Mouse (Mus musculus) CD8-positive naive resting alpha-beta T cell, adult 2 months (primary cell): ENCODE data around the gene Spen.
A peak's percentile ranks its signal among the peaks of the same experiment; 100 is the strongest.

Source experiments
- DNase-seq, 2 experiments: peaks; one replicate each; pipeline ENCODE4 v3.0.0; 2022; ENCODE audit warnings: low read depth in 2 of 2, low spot score in 2 of 2

The Spen gene

DNA sequence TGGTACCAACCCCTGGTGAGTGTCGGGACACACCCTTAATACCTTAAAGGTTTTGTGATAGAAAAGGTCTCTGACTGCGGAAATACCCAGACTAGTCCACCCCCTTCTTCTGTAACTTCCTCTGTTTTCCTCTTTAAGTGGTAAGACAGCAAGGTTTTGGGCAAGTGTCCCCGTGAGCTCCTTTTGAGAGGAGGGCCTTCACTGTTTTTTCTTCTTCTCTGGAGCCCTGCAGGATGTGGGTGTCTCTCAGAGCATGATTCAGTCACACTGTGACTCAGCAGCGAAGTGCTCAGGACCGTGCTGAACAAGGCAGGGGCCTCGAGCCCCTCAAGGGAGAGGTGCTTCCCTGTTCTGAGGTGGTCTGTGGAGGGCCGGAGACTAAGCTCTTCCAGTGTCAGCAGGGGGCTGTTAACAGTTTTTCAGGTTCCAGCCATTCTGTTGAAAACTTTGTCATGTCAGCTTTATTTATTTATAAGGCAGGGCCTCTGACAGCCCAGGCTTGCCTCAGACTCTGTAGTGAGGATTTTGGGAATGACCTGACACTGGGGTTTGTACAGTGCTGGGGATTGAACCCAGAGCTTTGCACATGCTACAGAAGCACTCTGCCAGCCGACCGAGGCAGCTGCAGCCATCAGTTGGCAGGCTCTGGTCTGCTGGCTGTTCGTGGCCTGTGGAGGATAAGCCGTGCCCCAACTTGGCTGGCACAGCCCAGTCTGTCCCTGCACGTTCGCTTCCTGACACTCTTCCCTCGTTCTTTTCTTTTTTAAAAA, 83.6 kb downstream of the Spen start:
- peak; percentile 42 to 62 for DNase-seq

DNA sequence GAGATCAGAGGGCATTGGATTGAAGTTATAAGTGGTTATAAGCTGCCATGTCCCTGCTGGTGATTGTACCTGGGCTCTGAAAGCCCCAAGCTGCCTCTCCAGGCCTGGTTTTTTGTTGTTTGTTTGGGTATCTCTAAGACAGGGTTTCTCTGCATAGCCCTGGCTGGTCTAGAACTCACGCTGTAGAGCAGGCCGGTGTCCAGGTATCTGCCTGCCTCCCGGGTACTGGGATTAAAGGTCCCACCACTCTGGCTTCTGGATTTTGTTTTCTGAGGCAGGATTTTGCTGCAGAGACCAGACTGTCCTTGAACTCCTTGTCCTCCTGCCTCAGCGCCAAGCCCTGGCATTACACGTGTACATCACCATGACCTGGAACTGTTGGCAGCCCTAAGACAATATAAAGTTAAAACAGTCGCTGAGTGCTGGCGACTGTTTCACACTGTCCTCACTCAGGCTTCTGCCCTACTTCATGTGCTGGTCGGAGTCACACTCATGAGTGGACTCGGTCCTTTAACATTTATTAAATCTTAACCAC, 86.4 kb downstream of the Spen start:
- no peak for DNase-seq

DNA sequence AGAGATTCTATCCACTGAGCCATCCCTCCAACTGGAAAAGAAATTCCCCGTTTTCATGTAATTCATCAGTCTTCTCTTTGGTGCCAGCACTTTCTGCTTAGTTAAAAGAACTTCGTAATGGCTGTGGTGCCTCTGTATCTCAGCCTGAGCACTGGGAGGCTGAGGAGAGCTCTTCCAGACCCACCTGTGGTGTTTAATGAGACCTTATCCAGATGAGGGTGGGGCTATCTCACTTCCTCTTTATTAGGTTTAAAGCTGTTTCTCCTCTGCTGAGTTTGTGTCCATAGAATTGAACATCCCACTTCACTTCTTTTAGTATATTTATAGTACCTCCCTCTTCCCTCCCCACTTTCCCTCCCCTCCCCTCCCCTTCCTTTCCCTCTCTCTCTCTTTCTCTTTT, 87.1 kb downstream of the Spen start:
- no peak for DNase-seq

DNA sequence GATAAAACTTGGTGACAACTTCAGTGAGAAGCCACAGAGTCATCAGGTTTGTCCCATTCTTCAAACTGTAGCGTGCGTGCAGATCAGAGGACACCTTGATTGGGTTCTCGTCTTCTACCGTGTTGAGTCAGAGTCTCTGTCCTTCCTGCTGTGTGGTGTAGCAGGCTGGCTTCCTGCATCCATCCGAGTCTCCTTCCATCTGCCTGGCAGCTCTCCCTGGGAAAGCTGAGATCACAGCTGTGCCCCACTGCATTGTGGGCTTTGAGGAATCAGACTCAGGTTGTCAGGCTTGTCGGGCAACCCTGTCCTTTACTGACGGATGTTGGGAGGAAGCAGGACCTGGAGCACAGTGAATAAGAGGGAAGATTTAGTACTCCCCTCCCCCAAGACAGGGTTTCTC, 92.2 kb downstream of the Spen start:
- no peak for DNase-seq

DNA sequence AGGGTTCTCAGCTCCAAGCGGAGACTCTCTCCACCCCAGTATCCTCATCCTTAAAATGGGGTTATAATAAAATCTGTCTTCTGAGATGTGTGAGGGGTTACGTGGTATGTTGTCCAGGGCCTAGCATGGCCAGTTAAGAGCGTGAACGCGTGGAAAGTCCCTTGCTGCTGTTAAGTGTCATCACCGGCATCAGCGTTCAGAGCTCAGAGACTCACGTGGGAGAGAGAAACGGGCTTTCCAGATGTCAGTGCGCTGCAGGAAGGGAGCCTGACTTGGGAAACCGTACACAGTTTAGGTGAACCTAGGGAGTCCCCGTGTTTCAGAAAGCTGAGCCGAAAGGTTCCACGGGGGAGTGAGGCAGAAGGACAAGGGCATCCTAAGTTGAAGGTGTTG, 93.1 kb downstream of the Spen start:
- no peak for DNase-seq

DNA sequence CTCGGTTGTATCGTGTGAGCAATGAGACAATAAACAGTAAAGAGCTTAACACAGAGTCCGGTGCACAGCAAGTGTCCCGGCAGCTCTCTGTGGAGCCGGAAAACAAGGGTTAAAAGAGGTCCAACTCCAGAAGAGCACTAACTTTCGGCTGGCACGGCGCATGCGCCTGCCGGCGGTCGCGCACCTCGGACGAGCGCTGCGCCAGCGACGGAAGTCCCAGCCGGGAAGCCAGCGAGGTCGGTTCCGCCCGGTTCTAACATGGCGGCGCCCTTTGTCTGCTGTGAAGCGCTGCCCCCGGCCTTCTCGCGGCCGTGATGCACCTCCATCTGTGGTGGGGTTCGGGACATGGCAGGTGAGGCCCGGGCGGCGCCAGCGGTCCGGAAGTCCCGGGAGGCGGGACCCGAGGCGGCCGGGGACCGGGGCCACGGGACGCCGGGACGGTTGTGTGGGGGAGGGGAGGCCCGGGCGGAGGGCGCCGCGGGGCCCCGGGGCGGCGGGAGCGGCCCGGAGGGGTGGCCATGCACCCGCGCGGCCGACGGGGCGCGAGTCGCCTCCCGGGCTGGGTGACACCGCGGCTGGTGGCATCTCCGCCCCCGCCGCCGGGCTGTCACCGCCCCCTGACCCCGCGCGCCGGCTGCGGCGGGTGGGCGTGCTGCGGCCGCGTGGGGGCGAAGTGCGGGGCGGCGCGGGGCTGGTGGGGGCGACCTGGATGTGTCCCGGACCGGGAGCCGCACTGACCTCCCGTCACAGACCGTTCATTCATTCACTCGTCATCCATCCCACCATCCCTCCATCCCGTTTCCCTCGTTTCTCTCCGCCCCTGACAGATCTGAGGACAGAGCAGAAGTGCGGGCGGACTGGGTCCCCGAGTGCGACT, 93.7 kb downstream of the Spen start, which contains the start of gene Zbtb17:
Gene Zbtb17, plus strand, starts transcription at position 204 of the 877 bp plus-strand sequence.
- DNase-seq = peak; percentile 83 to 86

DNA sequence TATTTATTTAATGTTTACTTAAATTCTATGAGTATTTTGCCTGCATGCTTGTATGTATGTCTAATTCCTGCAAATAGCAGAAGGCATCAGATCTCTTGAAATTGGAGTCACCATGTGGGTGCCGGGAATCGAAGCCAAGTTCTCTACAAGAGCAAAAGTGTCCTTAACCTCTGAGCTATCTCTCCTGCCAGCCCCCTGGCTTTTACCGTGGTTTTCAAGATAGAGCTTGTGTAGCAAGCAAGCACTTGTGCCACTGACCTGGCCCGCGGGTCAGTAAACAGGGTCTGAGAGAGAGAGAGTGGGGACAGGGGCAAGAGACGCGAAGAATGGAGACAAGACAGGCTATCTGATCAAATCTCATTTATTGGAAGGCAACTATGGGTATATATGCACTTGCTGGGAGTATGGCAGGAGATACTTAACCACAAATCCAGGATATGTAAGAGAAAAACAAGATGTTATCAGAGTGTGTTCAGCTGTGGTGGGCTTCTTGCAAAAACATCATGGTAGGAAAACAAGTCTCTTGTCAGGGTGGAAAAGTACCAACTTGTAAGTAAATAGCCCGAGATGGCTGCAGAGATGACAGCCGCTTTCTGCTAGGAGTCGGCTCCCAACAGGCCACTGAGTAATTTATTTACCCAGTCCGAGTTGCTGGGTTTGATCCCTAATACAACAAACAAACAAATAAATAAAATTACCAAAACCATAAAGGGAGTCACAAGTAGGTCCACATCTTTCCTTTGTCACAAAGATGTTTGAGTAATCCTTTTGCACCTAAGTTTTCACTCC, 94.6 kb downstream of the Spen start:
- no peak for DNase-seq

DNA sequence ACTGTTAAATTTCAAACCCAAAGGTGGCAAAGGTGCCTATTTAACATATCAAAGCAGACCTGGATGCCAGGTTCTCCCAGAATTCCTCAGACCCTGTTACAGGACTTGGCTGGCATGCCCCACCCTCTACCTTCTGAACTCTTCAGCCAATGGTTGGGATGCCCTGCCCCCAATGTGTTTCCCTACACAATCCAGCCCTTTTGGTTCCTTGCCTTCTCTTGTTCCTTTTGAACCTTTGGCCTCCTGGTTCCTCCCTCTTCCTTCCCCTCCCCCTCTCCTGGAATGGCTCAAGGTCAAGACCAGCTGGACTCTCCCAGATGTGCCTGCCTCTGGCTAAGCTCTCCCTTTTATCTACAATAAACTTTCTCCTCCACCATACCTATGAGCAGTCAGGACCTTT, 97.5 kb downstream of the Spen start:
- DNase-seq = no peak

DNA sequence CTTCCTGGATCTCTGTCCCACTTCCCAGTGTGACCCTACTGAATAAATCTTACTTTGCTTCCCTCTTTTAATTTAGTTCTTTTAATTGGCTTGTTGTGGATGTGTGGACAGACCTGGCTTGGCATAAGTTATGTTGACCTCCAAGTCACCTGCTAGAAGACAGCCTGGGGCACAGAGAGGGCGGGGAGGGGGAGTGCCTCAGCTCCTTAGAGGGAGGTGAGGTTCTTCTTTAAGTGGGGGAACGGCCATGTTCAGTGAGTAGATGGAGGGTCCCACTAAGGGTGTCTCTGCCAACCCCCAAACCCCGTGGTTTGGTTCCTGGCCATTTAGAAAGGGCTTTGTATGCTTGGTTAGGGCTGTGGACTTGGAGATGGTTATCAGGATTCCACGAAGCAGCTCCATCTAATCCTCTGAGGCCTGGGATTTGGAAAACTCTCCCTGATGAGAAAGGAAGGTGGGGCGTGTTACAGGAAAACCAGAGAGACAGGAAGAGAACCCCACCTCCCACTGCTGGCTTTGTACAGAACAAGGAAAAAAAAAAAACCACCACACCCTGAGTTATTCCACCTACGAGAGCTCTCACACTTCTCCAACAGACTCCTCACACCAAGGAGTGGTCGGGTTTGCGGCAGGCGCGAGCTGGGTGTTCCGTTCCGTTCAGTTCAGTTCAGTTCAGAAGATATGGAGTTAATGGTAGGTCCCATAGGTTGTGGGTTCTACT, 99.2 kb downstream of the Spen start:
- no peak for DNase-seq

DNA sequence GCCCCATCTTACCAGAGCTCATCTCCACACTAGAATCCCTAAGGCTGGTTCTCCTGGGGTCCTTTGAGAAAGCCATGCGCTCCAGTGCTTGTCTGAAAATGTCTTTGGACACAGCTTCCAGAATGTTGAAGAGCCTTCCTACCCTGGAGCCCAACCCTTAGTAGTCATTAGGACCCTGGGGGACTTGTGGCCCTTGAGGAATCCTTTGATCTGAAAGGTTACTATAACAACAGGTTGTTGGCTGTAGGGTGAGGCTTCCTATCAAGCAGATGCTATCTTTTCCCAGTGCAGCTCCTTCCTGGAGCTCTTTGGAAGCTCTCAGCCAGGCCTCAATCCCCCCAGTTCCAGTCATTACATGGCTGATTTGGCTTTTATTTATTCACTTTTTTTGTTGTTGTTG, 102.4 kb downstream of the Spen start, which contains the start of gene Srarp:
Gene Srarp, minus strand, starts transcription at position 132 of the 400 bp plus-strand sequence.
- DNase-seq = no peak

DNA sequence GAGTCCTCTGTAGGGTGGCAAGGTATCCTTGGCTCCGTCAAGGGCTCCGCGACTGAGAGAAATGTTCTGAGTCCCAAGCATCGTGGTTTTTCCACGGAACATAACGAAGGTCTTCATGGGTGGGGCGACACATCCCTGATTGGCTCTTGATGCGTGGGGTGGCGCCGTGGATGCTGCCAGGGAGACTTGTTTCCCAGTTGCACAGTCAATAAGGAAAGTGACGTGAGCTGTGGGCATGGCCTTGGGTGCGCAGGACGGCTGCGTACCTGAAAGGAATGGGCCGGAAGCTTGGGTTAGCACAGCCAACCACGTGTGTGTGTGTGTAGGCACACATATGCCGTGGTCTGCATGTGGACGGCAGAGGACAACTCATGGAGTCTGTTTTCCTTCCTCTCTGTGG, 105.2 kb downstream of the Spen start:
- no peak for DNase-seq

DNA sequence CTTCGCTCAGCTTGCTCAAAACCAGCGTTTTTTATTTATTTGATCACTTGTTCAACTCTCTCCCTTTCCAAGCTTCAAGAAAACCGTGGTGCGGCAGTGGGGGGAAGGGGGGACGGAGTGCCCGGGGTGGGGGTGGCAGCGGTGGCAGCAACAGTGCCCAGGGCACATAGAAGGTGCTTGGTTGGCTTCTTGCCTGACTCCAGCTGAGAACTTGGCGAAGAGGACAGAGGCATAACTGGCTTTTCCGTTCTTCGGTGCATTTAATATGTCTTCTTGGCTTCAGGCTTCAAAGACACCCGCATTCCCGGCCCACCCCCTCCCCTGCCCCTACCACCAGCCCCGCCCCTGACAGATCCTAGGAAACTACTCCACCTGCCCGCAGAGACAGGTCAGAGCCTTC, 105.7 kb downstream of the Spen start:
- no peak for DNase-seq

DNA sequence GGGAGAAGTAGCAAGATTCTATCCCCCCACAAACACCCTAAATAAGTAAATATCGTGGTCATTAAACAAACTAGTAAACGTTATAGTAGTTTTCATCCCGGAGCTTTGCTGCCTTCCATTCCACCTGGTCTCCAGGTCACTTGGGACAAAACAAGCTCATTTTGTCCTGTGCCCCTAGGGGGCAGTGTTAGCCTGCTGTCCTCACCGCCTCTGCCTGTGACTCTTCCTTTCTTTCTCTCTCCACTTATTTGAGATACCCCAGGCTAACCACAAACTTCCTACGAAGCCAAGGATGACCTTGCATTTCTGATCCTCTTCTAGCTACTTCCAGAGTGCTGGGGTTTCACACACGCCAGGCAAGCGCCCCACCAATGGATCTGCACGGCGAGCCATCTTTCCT, 107.4 kb downstream of the Spen start:
- peak; percentile 60 to 69 for DNase-seq

DNA sequence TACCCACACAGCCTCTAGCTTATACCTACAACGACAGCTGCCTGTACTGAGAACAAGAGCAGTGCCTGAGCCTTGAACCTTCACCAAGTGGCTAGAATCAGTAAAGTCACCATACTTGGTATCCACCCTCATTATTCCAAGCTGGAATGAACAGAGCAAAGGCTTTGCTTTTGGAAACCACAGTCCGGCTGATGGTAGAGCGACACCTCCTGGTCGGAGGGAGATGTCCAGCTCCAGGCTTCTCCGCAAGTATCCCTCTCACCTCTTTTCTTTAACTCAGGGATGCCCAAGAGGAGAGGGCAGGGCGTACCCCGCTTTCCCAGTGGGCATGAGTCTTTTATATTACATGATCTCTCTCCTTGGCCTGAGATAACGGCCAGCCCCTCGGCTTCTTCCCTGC, 108.5 kb downstream of the Spen start:
- no peak for DNase-seq

DNA sequence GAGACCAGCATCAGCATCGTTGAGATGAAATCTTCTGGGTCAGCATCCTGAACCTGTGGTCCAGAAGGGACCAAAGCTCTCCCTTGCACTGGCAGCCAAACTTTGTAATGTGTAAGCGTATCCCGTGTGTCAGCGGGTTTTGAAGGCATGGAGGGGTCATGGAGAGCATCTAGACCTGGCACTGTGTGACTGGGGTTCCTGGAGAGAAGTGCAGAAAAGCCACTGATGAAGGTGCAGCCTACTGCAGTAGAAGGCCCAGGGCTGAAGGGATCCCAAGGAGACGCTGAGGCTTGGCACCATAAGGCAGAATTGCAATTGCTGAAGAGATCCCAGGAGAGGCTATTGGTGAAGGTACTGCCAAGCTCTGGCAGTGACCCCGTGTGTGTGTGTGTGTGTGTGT, 109.0 kb downstream of the Spen start:
- no peak for DNase-seq

DNA sequence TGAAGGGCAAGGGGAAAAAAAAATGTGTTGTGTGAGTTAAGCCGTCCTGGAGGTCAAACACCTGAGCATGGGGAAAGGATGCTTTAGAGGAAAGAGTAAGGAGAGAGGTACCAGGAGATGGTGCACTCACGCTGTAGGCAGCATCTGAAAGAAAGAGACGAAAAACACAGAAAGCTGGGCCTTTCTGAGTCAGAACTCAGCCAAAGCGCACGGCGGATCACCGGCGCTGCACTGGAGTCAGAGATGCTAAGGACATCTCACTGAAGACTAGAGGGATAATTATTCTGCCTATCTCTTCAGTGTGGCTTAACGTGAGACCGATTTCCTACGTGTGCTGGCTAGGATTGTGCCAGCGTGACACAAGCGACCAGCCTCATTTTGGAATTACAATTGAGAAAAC, 110.5 kb downstream of the Spen start:
- no peak for DNase-seq

DNA sequence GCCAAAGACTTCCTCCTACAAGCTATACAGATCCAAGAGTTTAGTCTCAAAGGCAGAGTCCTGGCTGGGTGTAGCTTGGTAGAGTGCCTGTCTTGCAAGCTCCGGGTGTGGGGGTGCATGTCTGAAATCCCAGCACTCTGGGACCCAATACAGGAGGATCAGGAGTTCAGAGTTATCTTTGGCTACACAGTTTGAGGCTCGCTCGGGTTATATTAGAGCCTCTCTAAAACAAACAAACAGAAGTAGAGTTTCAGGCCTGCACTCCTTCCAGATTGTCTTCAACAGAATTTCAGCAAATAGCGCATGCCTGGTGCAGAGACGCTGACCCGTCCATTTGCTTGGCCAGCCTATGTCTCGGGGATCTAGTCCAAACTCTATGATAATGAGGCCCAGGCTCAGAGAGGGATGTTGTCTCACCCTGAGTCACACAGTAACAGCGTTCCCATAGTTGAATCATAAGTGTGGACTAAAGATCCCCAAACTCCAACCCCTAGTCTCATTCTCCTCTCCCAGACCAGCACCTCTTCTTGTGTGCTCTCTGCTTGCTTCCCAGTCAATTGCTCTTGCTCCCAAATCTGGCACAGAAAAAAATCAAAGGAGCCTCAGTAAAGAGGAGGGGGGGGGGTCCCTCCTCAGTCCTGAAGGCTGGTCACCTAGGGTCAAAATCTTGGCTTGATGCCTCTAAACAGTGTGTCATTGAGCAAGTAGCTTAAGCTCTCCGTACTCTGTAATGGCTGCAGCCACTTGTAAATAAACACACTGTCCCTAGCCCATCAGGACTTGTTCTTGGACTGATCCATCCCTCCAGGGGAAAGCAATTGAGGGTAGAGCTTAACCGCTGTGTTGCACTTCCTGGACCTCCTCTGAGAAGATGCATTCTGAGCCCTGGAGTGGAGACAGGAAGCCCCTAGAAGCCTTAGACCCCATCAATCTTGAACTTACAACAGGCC, 111.3 kb downstream of the Spen start:
- no peak for DNase-seq

DNA sequence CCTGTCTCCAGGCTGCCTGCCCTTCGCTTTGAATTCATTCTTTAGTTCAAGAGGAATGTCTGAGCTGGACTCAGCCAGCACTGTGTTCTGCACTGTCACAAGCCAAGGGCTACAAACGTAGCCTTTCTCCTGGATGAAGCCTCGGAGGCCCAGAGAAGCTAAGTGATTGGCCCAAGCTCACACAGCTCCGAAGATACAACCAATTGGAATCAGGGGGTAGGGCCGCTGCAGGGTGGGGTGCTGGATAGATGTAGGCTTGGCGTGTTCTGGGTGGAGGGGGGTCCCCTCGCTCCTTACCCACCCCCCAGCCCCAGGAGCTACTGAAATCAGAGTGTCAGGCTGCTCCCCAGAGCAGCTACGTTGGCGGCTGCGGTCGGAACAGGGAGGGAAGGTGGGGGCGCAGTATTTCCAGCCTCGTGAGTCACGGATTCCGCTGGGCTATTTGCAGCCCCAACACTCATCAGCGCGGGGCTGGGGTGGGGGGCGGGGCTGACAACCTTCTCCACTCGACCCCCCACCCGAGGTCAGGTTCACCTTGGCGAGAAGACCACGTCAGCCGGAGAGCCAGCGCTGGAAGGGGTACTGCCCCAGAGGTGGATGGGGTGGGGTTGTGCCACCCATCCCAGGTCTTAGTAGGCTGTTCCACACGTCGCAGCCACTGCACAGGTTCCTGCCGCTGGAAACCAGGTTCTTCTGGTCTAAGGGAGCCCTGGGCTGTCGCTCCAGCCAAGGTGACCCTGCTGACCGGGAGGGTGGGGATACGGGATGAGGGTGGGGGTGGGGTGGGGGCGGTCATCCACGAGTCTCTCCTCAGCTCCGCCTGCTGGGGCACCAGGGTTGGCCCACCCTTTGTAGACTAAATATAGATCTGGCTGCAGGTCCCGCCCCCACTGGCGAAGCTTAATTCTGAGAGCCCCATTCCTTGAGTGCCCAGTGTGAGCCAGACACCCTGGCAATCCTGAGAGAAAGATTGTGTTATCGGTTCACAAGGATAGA, 112.6 kb downstream of the Spen start:
- DNase-seq = peak in 1 of 2 experiments; percentile 20
